Mouse (Mus musculus) gastrocnemius, adult 2 months (tissue): ENCODE results near the gene Srp72. TPM values are rescaled to one million over a fixed set of nuclear protein-coding genes. Genes with fewer than 3 reads are reported as not detected.
A peak's percentile ranks its signal among the peaks of the same experiment; 100 is the strongest.
"Not testable (repeated sequence)": the region's sequence is repeated elsewhere in the genome, so short reads cannot be mapped to it uniquely, and the experiment has no call there.

Source experiments
- DNase-seq: peaks from one replicate; pipeline ENCODE4 v3.0.0; 2022
- H3K27ac ChIP-seq: fragments of 200-600 bp; 2 replicates; pipeline ENCODE4 v1.8.1; 2022; ENCODE audit warnings: mild to moderate bottlenecking
- H3K4me3 ChIP-seq: fragments of 200-600 bp; 2 replicates; pipeline ENCODE4 v1.8.1; 2022; ENCODE audit warnings: mild to moderate bottlenecking, moderate library complexity
- CTCF ChIP-seq: fragments of 200-600 bp; IDR thresholded peaks from 2 replicates; pipeline ENCODE4 v1.8.1; 2022; ENCODE audit warnings: antibody characterized with exemption, mild to moderate bottlenecking, moderate library complexity
- intact Hi-C: fragments of 180-260 bp; cut with DNase I; formaldehyde crosslinking; loops from one replicate; pipeline ENCODE4 v1.15.1; 2025
- total RNA-seq, 2 experiments: library from RNA; stranded (reverse); gene quantifications; 2 replicates each; pipeline ENCODE4 v1.2.3; 2021

Srp72 gene
- total RNA-seq, 2 experiments from 2014 or later = 46.6 to 55.9 TPM

GRCm38 (mm10) chr5:77028034-77028433 is 53.6 kb downstream of the Srp72 start:
- intact Hi-C loops = no loop called here
- no peak for DNase-seq
- Histone ChIP-seq H3K27ac (no peak overlapping the region), H3K4me3 (no peak overlapping the region)
- TF ChIP-seq CTCF = no peak

DNA sequence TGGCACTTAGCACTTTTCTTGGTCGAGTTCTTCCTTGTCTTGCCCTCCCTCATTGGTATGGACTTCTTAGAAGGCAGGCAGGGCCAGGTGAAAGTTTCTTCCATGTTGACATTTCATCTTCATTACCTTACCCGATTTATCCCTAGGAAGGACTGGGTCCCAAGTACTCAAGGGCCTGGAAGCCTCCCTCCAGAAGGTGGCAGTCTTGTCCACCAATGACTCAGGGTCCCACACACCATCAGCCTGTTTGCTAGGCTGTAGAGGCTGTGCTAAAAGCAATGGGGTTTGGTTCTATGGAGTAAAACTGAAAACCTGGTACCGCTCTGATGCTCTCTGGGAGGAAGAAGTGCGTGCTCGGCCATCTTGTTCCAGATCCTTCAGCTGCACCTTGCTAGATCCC is 55.3 kb downstream of the Srp72 start:
- peak; percentile 68 for TF ChIP-seq CTCF
- no peak overlapping the region for H3K4me3 ChIP-seq
- intact Hi-C loops = no loop called here
- peak; percentile 38 for DNase-seq
- H3K27ac ChIP-seq = no peak overlapping the region

DNA sequence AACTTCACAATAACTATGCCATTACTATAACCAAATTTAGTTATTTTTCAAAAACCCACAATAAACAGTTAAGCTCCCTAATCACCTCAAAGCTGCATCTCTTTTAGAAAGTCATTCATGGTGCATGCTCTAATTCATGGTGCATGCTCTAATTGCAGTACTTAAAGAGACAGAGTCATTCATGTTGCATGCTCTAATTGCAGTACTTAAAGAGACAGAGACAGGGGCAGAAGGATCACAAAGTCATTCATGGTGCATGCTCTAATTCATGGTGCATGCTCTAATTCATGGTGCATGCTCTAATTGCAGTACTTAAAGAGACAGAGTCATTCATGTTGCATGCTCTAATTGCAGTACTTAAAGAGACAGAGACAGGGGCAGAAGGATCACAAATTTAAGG is 60.6 kb downstream of the Srp72 start:
- DNase-seq, H3K4me3 ChIP-seq, H3K27ac ChIP-seq, intact Hi-C loops: not testable (repeated sequence)

- no peak for DNase-seq
- no peak for TF ChIP-seq CTCF
- no peak overlapping the region for H3K27ac ChIP-seq
- intact Hi-C loops = no loop called here
- no peak overlapping the region for H3K4me3 ChIP-seq
Measured at GRCm38 (mm10) chr5:77038451-77038850, 64.0 kb downstream of the Srp72 start.

DNA sequence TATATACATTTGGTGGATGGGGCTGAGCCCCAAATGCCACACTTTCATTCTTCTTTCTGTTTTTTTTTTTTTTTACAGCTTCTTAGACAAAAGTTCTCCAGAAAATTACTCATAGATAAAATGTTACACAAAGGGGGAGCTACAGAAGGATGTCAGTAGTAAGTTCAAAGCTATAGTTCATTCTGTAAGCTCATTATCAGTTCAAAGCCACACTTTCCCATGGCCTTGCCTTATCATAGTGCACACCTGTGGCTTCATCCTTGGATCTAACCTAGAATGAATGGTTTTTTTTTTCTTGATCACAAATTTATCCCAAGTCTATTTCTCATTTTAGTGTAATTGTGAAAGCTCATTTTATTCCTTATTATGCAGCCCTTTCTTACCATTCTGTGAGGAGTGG is 64.9 kb downstream of the Srp72 start:
- DNase-seq = no peak
- H3K4me3 ChIP-seq = no peak overlapping the region
- H3K27ac ChIP-seq = no peak overlapping the region
- intact Hi-C loops = no loop called here
- TF ChIP-seq CTCF = no peak

DNA sequence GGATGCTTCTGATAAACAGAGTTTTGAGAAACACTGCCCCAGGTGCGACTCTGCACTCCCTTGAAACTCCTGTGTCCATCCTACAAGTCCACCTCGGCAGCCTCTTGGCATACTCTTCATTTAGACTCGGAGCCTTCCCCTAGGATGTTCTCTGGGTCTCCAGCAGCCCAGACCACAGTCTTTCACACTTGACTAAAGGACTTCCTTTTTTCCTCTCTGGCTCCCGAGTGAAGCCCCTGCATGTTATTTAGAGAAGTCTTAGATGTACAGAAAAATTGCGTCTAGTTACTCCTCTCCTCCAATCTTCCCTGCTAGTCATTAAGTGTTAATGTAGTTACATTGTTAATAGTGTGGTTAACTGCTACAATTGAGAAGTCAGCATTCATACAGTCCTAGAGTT is 69.9 kb downstream of the Srp72 start:
- H3K4me3 ChIP-seq = no peak overlapping the region
- no peak overlapping the region for H3K27ac ChIP-seq
- DNase-seq = no peak
- intact Hi-C loops = no loop called here
- no peak for TF ChIP-seq CTCF

Other genes with a start within 250 kb of the Srp72 start
- gene Aasdh, start 69.2 kb upstream of the Srp72 start, total RNA-seq = 10 to 100 TPM in 1 of 2 experiments, 1 to 10 TPM in 1; 9.6 to 12.9 TPM
- gene Paics, start 23.4 kb upstream of the Srp72 start, total RNA-seq = 100 to 1,000 TPM; 129 to 139 TPM
- 10 to 100 TPM; 21.2 to 21.8 TPM for gene Ppat, start 23.1 kb upstream of the Srp72 start, total RNA-seq
- gene Arl9, start 29.4 kb downstream of the Srp72 start, total RNA-seq = not detected
- not detected for gene Thegl, start 41.3 kb downstream of the Srp72 start, total RNA-seq
- gene Hopx, start 140.4 kb downstream of the Srp72 start, total RNA-seq = 1 to 10 TPM; 2.2 to 5.4 TPM
- not detected for gene Spink2, start 236.8 kb downstream of the Srp72 start, total RNA-seq